ENCODE assay signal across 12 mouse cellular contexts in genomic region chr11:71820847-71821246, GRCm38 (mm10).
DNase-seq lines count a peak whose midpoint lies in the region; ATAC-seq and TF ChIP-seq lines count a peak whose summit lies in the region.
"Had no signal": no experiment of that assay in that cellular context is flagged by ENCODE, and none has a peak within 500 bp of the region (broad histone marks: within the 10 kb centered on the region; RNA-seq: fewer than 3 reads in every experiment).

No protein-coding gene starts in this region.

- H3K4me1 ChIP-seq in hindbrain, embryonic 13.5 days (replicated peaks): peaks cover 15% of the 10 kb centered on the region
- peaks cover 8% of the 10 kb centered on the region; the same call in 1 of the 2 replicates for H3K4me1 ChIP-seq in hindbrain, embryonic 12.5 days
- H3K4me1 ChIP-seq in lung, postnatal 0 days (ENCODE audit: insufficient read depth, low read depth, low read length): no peaks in the 10 kb centered on the region
- H3K4me1 ChIP-seq: liver, embryonic 15.5 days had no signal

- no peak for TF ChIP-seq CTCF in lung, postnatal 0 days (IDR thresholded peaks at IDR 0.05)

- TF ChIP-seq EP300 in lung, postnatal 0 days (IDR thresholded peaks at IDR 0.05): no peak

- no peak overlapping the region for H3K4me3 ChIP-seq in hindbrain, embryonic 13.5 days
- H3K4me3 ChIP-seq in hindbrain, embryonic 12.5 days: no peak overlapping the region
- no peak overlapping the region for H3K4me3 ChIP-seq in lung, postnatal 0 days (ENCODE audit: low read depth, low read length)
- H3K4me3 ChIP-seq: liver, embryonic 15.5 days; neural tube, embryonic 12.5 days had no signal

- 51% methylated on average over 10 of the region's 10 CpGs for WGBS in hindbrain, embryonic 13.5 days
- 56% methylated on average over 10 of the region's 10 CpGs for WGBS in hindbrain, embryonic 12.5 days
- 31% methylated on average over 10 of the region's 10 CpGs for WGBS in lung, postnatal 0 days

- H3K36me3 ChIP-seq in hindbrain, embryonic 13.5 days: no peaks in the 10 kb centered on the region
- no peaks in the 10 kb centered on the region for H3K36me3 ChIP-seq in hindbrain, embryonic 12.5 days
- H3K36me3 ChIP-seq in lung, postnatal 0 days (ENCODE audit: insufficient read depth, low read length): no peaks in the 10 kb centered on the region
- H3K36me3 ChIP-seq: liver, embryonic 15.5 days; neural tube, embryonic 12.5 days had no signal

- no peak overlapping the region for H3K9ac ChIP-seq in hindbrain, embryonic 13.5 days
- no peak overlapping the region for H3K9ac ChIP-seq in hindbrain, embryonic 12.5 days
- H3K9ac ChIP-seq in lung, postnatal 0 days (replicated peaks; ENCODE audit: low read depth): no peak overlapping the region
- H3K9ac ChIP-seq: liver, embryonic 15.5 days; neural tube, embryonic 12.5 days had no signal

- 0 out of 2 replicates have a peak overlapping the region, but pooled peaks have one; percentile 6 for H3K4me2 ChIP-seq in hindbrain, embryonic 13.5 days
- H3K4me2 ChIP-seq in hindbrain, embryonic 12.5 days (replicated peaks): no peak overlapping the region
- no peak overlapping the region for H3K4me2 ChIP-seq in lung, postnatal 0 days (replicated peaks; ENCODE audit: low read depth, low read length)
- H3K4me2 ChIP-seq: liver, embryonic 15.5 days; neural tube, embryonic 12.5 days had no signal

- no peak for ATAC-seq in hindbrain, embryonic 13.5 days (ENCODE audit: low FRiP score)
- no peak for ATAC-seq in hindbrain, embryonic 12.5 days (ENCODE audit: low FRiP score)
- no peak for ATAC-seq in lung, postnatal 0 days

- no peaks in the 10 kb centered on the region for H3K9me3 ChIP-seq in hindbrain, embryonic 13.5 days
- no peaks in the 10 kb centered on the region for H3K9me3 ChIP-seq in hindbrain, embryonic 12.5 days (replicated peaks)
- H3K9me3 ChIP-seq in lung, postnatal 0 days (ENCODE audit: low read length): no peaks in the 10 kb centered on the region
- H3K9me3 ChIP-seq: liver, embryonic 15.5 days; neural tube, embryonic 12.5 days had no signal

- peaks cover 3% of the 10 kb centered on the region; the same call in 1 of the 2 replicates for H3K27me3 ChIP-seq in hindbrain, embryonic 13.5 days
- H3K27me3 ChIP-seq in hindbrain, embryonic 12.5 days: no peaks in the 10 kb centered on the region
- no peaks in the 10 kb centered on the region for H3K27me3 ChIP-seq in lung, postnatal 0 days (replicated peaks; ENCODE audit: insufficient read depth, low read length)
- H3K27me3 ChIP-seq: liver, embryonic 15.5 days; neural tube, embryonic 12.5 days had no signal

- DNase-seq in WW6 (ENCODE audit: low read depth, low spot score): peak; percentile 5
- DNase-seq in frontal cortex, postnatal 14 days (ENCODE audit: low spot score in 2 of 2): peak; percentile 20 to 46
- peak; percentile 32 to 35 for DNase-seq in right cerebral cortex, adult 2 months (ENCODE audit: low spot score in 2 of 2)
- DNase-seq in spleen, adult 12 weeks (ENCODE audit: low spot score): no peak
- no peak for DNase-seq in lung, postnatal 0 days (ENCODE audit: low spot score)
- DNase-seq in adrenal gland, postnatal 36 days: no peak
- DNase-seq: kidney, adult 18-20 months; thymus, postnatal 25 days had no signal

- no peak overlapping the region for H3K27ac ChIP-seq in hindbrain, embryonic 13.5 days
- no peak overlapping the region for H3K27ac ChIP-seq in hindbrain, embryonic 12.5 days
- no peak overlapping the region for H3K27ac ChIP-seq in lung, postnatal 0 days (ENCODE audit: low read length)
- H3K27ac ChIP-seq: liver, embryonic 15.5 days; neural tube, embryonic 12.5 days had no signal

Comparison
In these comparisons a context has a peak if more than half of its experiments do, and no peak if none do; other contexts are left out.
1. DNase-seq: peak in WW6 (single experiment), frontal cortex, postnatal 14 days (2 of 2) and right cerebral cortex, adult 2 months (2 of 2); none in spleen, adult 12 weeks (single experiment), lung, postnatal 0 days (single experiment) and adrenal gland, postnatal 36 days (0 of 2).